Mouse (Mus musculus): Measurements from ENCODE around the gene Prkca.

The Prkca gene

DNA sequence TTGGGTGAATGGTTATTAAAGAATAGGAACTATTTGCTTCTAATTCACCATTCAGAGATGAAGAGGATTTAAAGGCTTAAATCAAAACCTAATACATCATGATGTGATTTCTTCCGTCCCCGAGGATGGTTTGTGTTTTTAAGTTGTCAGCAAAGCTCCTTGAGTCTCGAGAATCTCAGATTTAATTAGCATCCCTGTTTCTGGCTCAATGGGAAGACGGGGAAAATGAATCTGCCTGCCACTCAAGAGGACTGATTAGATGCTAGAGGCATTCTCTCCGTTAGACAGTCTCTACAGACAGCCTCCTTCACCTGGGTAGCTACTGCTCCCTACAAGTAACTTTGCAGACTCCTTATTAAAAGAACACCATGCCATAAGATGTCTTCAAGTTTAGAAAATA, 396.9 kb downstream of the Prkca start:
- no peak for DNase-seq (ENCODE audit: low spot score)

DNA sequence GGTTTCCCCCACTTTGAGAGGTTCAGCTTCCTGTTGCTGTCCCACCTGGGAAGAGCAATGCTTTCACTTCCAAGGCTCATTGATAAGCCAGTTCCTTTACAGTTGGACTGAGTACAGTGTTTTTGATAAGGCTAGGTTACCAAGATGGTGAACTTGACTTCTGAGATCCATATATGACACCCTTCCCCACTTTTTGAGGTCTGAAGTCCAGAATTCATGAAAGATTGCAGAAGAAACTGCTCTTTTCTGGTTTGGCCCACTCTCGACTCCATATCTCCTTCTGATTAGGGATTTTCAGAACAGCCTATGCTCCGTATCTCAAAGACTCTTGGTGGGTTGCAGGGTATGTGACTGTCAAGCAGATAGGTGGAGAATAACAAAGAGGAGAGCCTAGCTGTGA, 406.8 kb downstream of the Prkca start:
- DNase-seq (ENCODE audit: low spot score): no peak

DNA sequence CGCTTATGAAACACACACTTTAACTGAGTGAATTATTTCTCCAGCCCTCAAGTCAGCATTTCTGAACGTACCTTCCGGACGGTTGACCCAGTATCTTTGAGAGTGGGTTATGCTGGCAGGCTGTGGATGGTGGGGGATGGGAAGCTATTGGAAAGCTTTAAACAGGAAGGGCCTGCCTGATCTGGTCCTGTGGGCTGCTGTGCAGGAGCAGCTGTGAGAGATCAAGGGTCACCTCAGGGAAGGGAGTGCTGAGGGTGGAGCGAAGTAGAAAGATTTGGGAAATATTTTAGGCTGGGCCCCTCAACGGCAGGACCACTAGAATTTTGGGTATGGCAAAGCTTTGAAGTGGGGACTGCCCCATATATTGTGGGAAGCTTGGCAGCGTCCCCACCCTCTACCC, 412.0 kb downstream of the Prkca start:
- no peak for DNase-seq (ENCODE audit: low spot score)

DNA sequence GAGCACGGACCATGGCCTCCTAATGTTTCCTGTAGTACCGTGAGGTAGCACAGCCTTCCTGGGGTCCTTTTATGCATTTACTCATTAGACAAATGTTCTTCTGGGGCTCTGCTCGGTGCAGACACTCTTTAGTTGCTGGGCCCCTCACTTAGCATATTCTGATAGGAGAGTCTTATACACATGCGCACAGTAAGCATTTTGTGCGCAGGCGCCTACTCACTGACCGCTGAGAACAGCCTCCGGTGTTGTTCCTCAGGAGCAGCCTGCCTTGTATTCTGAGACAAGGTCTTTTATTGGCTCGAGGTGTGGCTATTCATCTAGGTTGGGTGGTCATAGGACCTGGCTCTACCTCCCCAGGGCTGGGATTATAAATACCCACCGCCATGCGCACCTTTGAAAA, 412.4 kb downstream of the Prkca start:
- DNase-seq (ENCODE audit: low spot score): no peak

DNA sequence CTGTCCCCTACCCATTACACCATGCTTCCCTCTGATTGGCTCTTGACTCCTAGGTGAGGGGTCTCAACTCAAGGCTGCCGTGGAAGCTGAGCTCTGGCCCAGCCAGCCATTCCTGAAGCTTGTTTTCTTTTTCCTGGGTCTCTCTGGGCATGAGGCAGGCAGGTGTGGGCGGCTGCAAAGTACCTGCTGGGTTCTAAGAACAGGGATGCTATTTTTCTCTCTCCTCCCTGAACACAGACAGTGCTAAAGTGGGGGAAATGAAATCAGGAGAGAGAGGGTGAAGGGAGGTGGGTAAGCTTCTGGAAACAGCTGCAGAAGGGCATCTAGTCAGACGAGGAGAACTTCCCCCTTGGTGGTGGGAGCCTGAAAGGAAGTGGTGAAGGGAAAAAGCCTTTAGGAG, 414.0 kb downstream of the Prkca start:
- DNase-seq (ENCODE audit: low spot score): no peak

DNA sequence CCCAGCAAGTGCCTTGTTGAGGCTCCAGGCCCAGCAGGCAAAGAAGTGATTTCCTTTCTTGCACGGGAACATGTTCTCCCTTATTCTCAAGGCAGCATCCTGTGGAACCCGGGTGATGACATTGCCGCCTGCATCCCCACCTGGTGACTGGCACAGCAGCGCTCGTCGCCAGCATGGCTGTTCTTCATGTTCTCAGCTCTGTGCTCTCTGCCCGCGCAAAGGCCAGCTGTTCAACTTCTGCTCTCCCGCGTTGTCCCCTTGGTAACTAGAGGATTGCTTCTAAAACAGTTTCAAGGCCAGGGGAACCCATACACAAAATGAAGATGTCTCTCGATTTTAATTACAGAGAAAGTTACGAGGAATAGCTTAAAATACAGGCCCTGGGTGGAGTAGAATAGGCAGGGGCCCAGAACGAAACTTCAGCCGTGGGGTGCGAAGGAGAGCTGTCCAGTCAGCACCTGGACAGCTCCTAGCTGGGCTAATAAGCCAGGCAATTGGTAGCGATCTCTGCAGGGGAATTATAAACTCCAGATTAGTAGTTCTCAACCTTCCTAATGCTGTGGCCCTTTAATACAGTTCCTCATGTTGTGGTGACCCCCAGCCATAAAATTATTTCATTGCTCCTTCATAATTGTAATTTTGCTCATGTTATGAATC, 423.7 kb downstream of the Prkca start:
- no peak for DNase-seq (ENCODE audit: low spot score)

DNA sequence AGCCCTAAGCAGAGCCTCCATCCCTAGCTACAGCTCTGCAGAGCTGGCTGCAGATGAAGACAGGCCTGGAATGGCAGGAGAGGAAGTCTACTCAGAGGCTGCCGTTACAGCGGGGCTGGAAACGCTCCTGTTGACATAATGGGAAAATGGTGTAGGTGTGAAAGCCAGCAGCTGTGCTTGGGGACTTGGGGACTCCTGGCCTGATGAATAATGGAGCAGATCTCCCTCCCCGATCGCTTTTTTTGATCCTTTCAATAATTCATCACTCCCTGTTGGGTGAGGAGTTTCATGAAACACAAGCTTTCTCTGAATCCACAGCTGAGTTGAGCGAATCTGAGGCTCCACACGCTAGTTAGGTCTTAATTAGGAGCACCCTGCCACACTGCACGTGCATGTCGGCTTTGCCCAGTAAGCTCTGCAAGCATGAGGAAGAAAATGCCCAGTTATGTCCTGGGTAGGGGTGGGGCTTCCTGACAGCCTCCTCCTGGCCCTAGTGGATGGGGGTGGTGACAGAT, 425.9 kb downstream of the Prkca start:
- no peak for DNase-seq (ENCODE audit: low spot score)

DNA sequence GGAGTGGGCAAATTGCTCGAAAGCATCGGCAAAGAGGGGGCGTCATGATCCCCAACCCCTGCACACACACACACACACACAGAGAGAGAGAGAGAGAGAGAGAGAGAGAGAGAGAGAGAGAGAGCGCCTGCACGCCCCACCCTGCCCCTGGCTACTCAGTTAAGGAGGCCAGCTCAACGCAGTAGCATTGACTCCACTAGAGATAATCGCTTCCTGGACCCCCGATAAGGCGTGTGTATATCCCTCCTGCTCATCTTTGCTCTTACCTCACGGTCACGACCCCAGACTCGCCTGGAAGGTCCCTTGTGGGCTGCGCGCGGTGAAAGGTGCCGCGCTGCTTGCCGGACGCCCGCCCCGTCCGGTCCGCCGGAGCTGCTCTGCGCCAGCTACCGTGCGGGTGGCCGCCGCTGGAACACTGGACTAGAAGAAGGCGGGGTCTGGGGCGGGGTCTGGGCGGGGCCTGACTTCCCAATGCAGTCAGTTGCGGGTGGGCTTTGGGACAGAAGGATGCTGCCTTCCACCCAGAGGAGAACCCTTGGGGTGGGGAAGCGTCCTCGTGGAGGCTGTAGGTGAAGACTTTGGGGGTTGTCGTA, 429.0 kb downstream of the Prkca start, which contains the start of gene Cacng5:
Gene Cacng5, minus strand, starts transcription at position 422 of the 593 bp plus-strand sequence.
- DNase-seq (ENCODE audit: low spot score): no peak

DNA sequence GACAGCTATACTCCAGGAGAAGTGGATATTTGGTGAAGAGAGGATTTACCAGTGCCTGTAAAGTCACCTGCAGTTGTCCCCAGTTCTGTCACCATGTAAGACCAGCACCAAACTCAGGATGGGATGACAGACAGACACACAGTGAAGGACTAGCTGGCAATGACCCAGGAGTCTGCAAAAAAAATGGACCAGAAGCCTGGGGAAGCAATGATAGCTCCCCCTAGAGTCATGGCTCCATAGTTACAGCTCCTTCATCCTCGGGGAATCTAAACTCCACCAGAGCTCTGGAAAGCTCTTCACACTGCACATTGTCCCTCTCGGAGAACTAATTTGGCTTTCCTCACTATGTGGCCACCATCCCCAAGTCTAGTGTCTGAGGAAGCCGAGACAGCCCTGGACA, 430.4 kb downstream of the Prkca start:
- no peak for DNase-seq (ENCODE audit: low spot score)

DNA sequence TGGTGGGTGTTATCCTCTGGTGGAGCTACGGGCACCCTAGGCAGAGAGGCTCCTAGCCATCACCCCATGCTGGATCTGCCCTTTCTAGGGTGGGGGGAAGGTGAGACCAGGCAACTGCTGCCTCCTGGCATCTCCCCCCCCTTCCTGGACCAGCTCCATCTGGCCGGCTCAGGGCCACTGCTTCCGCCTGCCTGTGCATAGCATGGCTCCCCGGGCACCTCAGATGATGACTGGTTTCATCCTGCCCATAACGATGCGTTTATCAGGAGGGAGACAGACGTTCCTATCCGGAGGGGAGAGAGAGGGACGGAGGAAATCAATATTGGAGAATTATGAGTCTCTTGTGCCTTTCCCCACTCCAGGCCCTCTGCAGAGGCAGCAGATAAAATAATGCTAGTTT, 438.4 kb downstream of the Prkca start:
- no peak for DNase-seq (ENCODE audit: low spot score)

DNA sequence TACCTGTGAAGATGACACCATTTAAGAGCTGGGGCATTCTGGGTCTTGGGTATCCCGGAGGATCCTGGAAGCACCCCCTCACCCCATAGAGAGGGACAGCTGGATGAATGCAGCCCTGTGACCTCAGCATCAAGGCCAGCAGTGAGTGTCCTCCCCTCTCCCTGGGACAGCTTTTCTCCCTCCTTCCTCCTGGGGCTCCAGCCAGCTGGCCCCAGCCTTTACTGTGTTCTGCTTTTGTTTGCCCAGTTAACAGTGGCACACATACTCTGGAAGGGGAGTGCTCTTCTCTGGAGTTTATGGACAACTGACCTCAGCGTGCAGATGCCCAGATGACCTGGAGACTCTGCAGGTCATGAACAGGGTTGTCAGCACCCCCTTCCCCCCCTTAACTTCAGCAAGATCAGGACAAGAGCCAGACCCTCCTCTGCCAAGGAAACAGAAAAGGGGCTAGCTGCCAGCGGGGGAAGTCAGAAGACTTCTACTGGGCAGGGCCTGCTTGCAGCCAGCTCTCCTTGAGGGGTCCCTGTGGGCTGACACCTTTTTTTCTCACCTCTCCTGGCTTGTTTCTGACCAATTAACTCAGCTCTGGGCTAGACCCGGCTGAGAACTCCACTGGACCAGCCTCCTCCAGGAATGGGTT, 439.6 kb downstream of the Prkca start:
- DNase-seq (ENCODE audit: low spot score): no peak

DNA sequence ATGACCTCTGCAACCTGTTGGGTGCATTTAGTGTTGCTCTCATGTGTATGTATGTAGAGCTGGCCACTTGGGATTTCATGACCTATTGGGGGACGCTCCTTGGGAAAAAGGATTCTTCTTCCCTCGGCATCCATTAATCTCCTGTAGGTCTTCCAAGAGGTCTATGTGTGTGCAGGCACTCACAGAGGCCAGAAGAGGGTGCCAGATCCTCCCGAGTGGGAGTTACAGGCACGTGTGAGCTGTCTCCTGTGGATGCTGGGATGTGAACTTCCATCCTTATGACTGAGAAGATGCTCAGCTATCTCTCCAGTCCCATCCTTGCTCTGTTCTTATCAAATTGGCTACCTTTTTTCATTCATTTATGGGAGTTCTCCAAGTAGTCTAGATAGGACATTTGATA, 443.3 kb downstream of the Prkca start:
- no peak for DNase-seq (ENCODE audit: low spot score)

DNA sequence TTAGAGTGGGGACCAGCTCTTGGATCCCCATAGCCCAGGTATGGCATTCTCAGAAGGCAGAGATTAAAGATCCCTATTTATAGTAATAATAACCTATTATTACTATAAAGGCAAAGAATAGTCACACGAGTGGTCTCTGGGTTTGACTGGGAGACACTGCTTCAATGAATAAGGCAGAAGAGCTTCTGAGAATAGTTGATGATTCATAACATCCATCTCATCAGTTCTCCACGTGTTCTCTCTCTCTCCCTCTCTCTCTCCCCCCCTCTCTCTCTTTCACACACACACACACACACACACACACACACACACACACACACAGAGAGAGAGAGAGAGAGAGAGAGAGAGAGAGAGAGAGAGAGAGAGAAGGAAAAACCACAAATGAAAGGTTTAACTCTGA, 445.0 kb downstream of the Prkca start:
- DNase-seq (ENCODE audit: low spot score): no peak

DNA sequence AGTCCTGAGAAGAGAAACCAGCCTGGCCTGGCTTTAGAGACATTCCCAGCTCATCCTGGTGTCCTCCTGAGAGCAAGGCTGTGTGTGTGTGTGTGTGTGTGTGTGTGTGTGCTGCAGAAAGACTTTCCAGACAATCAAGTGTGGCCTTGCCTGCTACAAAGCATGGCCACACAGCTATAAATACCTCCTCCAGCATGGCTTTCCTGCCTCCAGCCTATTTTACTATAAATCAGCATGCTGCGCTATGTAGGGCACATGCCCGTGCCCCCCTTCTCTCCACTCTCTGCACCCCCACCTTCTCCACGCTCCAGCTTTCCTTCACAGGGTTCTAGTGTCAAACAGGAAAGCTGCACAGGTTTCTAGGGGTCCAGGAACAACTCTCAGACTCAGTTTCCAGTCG, 448.1 kb downstream of the Prkca start:
- no peak for DNase-seq (ENCODE audit: low spot score)

DNA sequence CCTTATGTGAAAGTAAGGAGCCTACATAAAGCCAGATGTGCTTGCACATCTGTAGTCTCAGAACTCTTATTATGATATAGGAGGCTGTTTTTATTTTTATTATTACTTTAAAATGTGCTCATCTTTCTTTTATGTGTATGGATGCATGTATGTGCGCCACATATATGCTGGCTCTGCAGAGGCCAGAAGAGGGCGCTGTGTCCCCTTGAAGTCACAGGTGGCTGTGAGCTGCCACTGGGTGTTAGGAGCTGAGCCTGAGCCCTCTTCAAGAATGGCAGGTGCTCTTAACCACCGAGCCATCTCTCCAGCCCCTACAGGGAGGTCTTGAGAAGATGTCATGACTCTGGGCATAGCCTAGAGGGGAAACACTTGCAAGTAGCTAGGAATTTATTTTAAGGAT, 452.4 kb downstream of the Prkca start:
- no peak for DNase-seq (ENCODE audit: low spot score)

DNA sequence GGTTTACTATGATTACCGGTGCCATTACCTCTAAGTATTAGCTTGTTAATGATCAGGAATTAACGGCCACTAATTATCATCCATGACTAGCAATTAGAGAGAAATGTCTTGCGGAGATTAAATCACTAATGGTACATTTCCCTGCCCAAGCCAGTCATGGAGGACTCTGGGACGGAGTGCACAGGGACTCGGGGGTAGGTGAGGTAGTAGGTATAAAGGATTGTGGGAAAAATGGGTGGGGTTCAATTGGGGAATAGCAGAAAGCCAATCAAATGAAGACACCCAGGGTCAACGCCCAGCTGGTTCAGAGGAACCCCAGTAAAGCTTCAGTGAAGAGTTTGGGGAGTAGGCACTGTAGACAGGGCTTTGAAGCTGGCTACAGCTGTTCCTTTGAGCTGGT, 456.4 kb downstream of the Prkca start:
- DNase-seq (ENCODE audit: low spot score): no peak
